Mouse (Mus musculus) MEL (cell line): Measurements from ENCODE around the gene Fbxw4. TPM values are rescaled to one million over a fixed set of nuclear protein-coding genes. Genes with fewer than 3 reads are reported as not detected.
A peak's percentile ranks its signal among the peaks of the same experiment; 100 is the strongest.

ENCODE experiments used
- DNase-seq: peaks from one replicate; pipeline ENCODE4 v3.0.0; 2011; ENCODE audit warnings: low read depth, low spot score
- H3K27ac ChIP-seq: 2 replicates; pipeline ENCODE4 v1.5.1; 2012; ENCODE audit warnings: low read depth, mild to moderate bottlenecking, control low read depth, low read length, moderate library complexity; ENCODE audit not compliant: control insufficient read depth
- H3K27me3 ChIP-seq, 2 experiments: fragments of 150-350 bp in 1 of 2; sonication (generic) in 1 of 2; 2 replicates each; pipeline ENCODE4 v1.6.1; 2012; ENCODE audit warnings: low read length in 2 of 2, mild to moderate bottlenecking in 2 of 2, improper control_type of control experiment in 1 of 2, moderate library complexity in 1 of 2; ENCODE audit not compliant: insufficient read depth in 2 of 2, control insufficient read depth in 1 of 2
- H3K36me3 ChIP-seq, 2 experiments: 2 replicates each; pipeline ENCODE4 v1.6.1; 2012 to 2014; ENCODE audit warnings: low read length in 2 of 2, improper control_type of control experiment in 1 of 2, inconsistent platforms in 1 of 2, mild to moderate bottlenecking in 1 of 2; ENCODE audit not compliant: insufficient read depth in 2 of 2, control insufficient read depth in 1 of 2
- H3K4me1 ChIP-seq, 2 experiments: fragments of 150-350 bp in 1 of 2; sonication (generic) in 1 of 2; 2 replicates each; pipeline ENCODE4 v1.6.1; 2012; ENCODE audit warnings: low read length in 2 of 2, improper control_type of control experiment in 1 of 2, mild to moderate bottlenecking in 1 of 2; ENCODE audit not compliant: insufficient read depth in 2 of 2, control insufficient read depth in 1 of 2
- H3K4me3 ChIP-seq, 2 experiments: fragments of 150-350 bp in 1 of 2; sonication (generic) in 1 of 2; 2 replicates each; pipeline ENCODE4 v1.5.1; 2012; ENCODE audit warnings: low read depth in 2 of 2, low read length in 2 of 2, mild to moderate bottlenecking in 2 of 2, moderate library complexity in 2 of 2, control low read depth in 1 of 2, improper control_type of control experiment in 1 of 2; ENCODE audit not compliant: control insufficient read depth in 1 of 2, insufficient read depth in 1 of 2
- H3K79me2 ChIP-seq: 2 replicates; pipeline ENCODE4 v1.6.1; 2012; ENCODE audit warnings: mild to moderate bottlenecking, low read length, moderate library complexity; ENCODE audit not compliant: control insufficient read depth, poor library complexity, insufficient read depth
- H3K9ac ChIP-seq: 2 replicates; pipeline ENCODE4 v1.6.1; 2012; ENCODE audit warnings: low read depth, mild to moderate bottlenecking, control low read depth, low read length, moderate library complexity; ENCODE audit not compliant: control insufficient read depth, poor library complexity, severe bottlenecking
- H3K9me3 ChIP-seq: fragments of 150-350 bp; sonication (generic); replicated peaks from 2 replicates; pipeline ENCODE4 v1.6.1; 2012; ENCODE audit warnings: mild to moderate bottlenecking, low read length, improper control_type of control experiment, moderate library complexity; ENCODE audit not compliant: insufficient read depth
- BHLHE40 ChIP-seq: IDR thresholded peaks from 2 replicates; pipeline ENCODE4 v1.6.1; 2012; ENCODE audit warnings: low read depth, mild to moderate bottlenecking, inconsistent platforms, low read length, improper control_type of control experiment, borderline replicate concordance
- CHD1 ChIP-seq: IDR thresholded peaks from 2 replicates; pipeline ENCODE4 v1.6.1; 2012; ENCODE audit warnings: low read depth, mild to moderate bottlenecking, inconsistent platforms, low read length, improper control_type of control experiment
- CHD2 ChIP-seq: IDR thresholded peaks from 2 replicates; pipeline ENCODE4 v1.6.1; 2011; ENCODE audit warnings: low read length, improper control_type of control experiment
- CTCF ChIP-seq, 3 experiments: IDR thresholded peaks in 2 of 3; conservative IDR thresholded peaks in 1 of 3; 2 replicates each; pipeline ENCODE4 v1.5.1; 2011 to 2012; ENCODE audit warnings: low read length in 3 of 3, low read depth in 2 of 3, mild to moderate bottlenecking in 2 of 3, improper control_type of control experiment in 1 of 3, inconsistent platforms in 1 of 3, mixed read lengths in 1 of 3, moderate library complexity in 1 of 3; ENCODE audit not compliant: control insufficient read depth in 1 of 3, insufficient read depth in 1 of 3, poor library complexity in 1 of 3, severe bottlenecking in 1 of 3
- E2F4 ChIP-seq: IDR thresholded peaks from 2 replicates; pipeline ENCODE4 v1.6.1; 2011; ENCODE audit warnings: low read depth, low read length, improper control_type of control experiment, borderline replicate concordance
- ELF1 ChIP-seq: IDR thresholded peaks from 2 replicates; pipeline ENCODE4 v1.6.1; 2014; ENCODE audit warnings: low read depth, mild to moderate bottlenecking, inconsistent platforms, low read length, improper control_type of control experiment, moderate library complexity
- HCFC1 ChIP-seq: IDR thresholded peaks from 2 replicates; pipeline ENCODE4 v1.6.1; 2012; ENCODE audit warnings: low read depth, mild to moderate bottlenecking, inconsistent platforms, low read length, improper control_type of control experiment, moderate library complexity
- MAFK ChIP-seq: IDR thresholded peaks from 2 replicates; pipeline ENCODE4 v1.6.1; 2011; ENCODE audit warnings: low read depth, mild to moderate bottlenecking, low read length, improper control_type of control experiment, borderline replicate concordance
- MEF2A ChIP-seq: IDR thresholded peaks from 2 replicates; pipeline ENCODE4 v1.6.1; 2014; ENCODE audit warnings: low read depth, mild to moderate bottlenecking, inconsistent platforms, low read length, improper control_type of control experiment; ENCODE audit not compliant: poor library complexity, insufficient replicate concordance, severe bottlenecking; ENCODE audit errors: extremely low read depth
- MYB ChIP-seq: IDR thresholded peaks from 2 replicates; pipeline ENCODE4 v1.6.1; 2011; ENCODE audit warnings: mild to moderate bottlenecking, low read depth, low read length, improper control_type of control experiment
- NELFE ChIP-seq: IDR thresholded peaks from 2 replicates; pipeline ENCODE4 v1.6.1; 2011; ENCODE audit warnings: low read depth, low read length, improper control_type of control experiment
- POLR2AphosphoS2 ChIP-seq: IDR thresholded peaks from 2 replicates; pipeline ENCODE4 v1.6.1; 2011; ENCODE audit warnings: low read length, improper control_type of control experiment
- RAD21 ChIP-seq: IDR thresholded peaks from 2 replicates; pipeline ENCODE4 v1.6.1; 2011; ENCODE audit warnings: mild to moderate bottlenecking, low read depth, low read length, improper control_type of control experiment
- RCOR1 ChIP-seq: IDR thresholded peaks from 2 replicates; pipeline ENCODE4 v1.6.1; 2012; ENCODE audit warnings: low read depth, mild to moderate bottlenecking, inconsistent platforms, low read length, improper control_type of control experiment
- SMC3 ChIP-seq: IDR thresholded peaks from 2 replicates; pipeline ENCODE4 v1.6.1; 2011; ENCODE audit warnings: low read depth, low read length, improper control_type of control experiment
- TAL1 ChIP-seq: IDR thresholded peaks from 2 replicates; pipeline ENCODE4 v1.6.1; 2012; ENCODE audit warnings: mild to moderate bottlenecking, inconsistent platforms, low read length, moderate library complexity, mixed read lengths
- ZC3H11A ChIP-seq: IDR thresholded peaks from 2 replicates; pipeline ENCODE4 v1.6.1; 2012; ENCODE audit warnings: low read depth, mild to moderate bottlenecking, inconsistent platforms, low read length, improper control_type of control experiment
- ZKSCAN1 ChIP-seq: IDR thresholded peaks from 2 replicates; pipeline ENCODE4 v1.6.1; 2012; ENCODE audit warnings: low read depth, mild to moderate bottlenecking, inconsistent platforms, low read length, improper control_type of control experiment, moderate library complexity
- ZMIZ1 ChIP-seq: IDR thresholded peaks from 2 replicates; pipeline ENCODE4 v1.6.1; 2012; ENCODE audit warnings: low read depth, mild to moderate bottlenecking, inconsistent platforms, low read length, improper control_type of control experiment, moderate library complexity
- ZNF384 ChIP-seq: IDR thresholded peaks from 2 replicates; pipeline ENCODE4 v1.6.1; 2012; ENCODE audit warnings: low read depth, mild to moderate bottlenecking, inconsistent platforms, low read length, improper control_type of control experiment
- polyA plus RNA-seq, 2 experiments: library from polyadenylated mRNA; stranded (reverse) in 1 of 2; unstranded in 1 of 2; fragments of >175 nt in 1 of 2; fragments of >200 nt in 1 of 2; gene quantifications; 2 replicates each; pipeline versions ENCODE4 v1.2.1 to v1.2.4; 2012; ENCODE audit warnings: low replicate concordance in 2 of 2, low read depth in 1 of 2; ENCODE audit not compliant: insufficient read length in 2 of 2, insufficient read depth in 1 of 2, missing spikeins in 1 of 2
- total RNA-seq: library from RNA; depleted of rRNA; stranded (reverse); fragments of 300-350 nt; gene quantifications from 2 replicates; pipeline ENCODE4 v1.2.3, GENCODE M21; 2012

Gene Fbxw4
- total and polyA plus RNA-seq, 3 experiments, result 12.4 to 45.3 TPM; not detected in 1

GRCm38 (mm10) chr19:45540657-45541408 is 119.3 kb downstream of the Fbxw4 start:
- Histone ChIP-seq H3K9ac (peak overlapping the region; percentile 65), H3K79me2 (no peaks in the 10 kb centered on the region; the same call in 1 of the 2 replicates), H3K27ac (peak overlapping the region; percentile 29), H3K9me3 (no peaks in the 10 kb centered on the region), H3K27me3 (no peaks in the 10 kb centered on the region), H3K4me1 (peaks cover 7 to 23% of the 10 kb centered on the region in 2 experiments), H3K4me3 (peak overlapping the region; percentile 55 to 61), H3K36me3 (peaks cover 0 to 14% of the 10 kb centered on the region in 2 experiments; a peak in 2 of 4 replicates)
- no peak for TF ChIP-seq ZMIZ1
- TF ChIP-seq NELFE, result peak; percentile 23; the same call in 1 of the 2 replicates
- TF ChIP-seq RCOR1, result 0 out of 2 replicates have a peak, but pooled peaks have one; percentile 6
- no peak for TF ChIP-seq CHD2
- 0 out of 2 replicates have a peak, but pooled peaks have one; percentile 20 for TF ChIP-seq ZNF384
- TF ChIP-seq ZKSCAN1, result no peak
- DNase-seq, result peak; percentile 55

GRCm38 (mm10) chr19:45537505-45537904 is 122.6 kb downstream of the Fbxw4 start:
- no peak overlapping the region for H3K4me3 ChIP-seq
- peaks cover 5 to 28% of the 10 kb centered on the region in 2 experiments for H3K4me1 ChIP-seq
- no peaks in the 10 kb centered on the region for H3K9me3 ChIP-seq
- no peak overlapping the region for H3K9ac ChIP-seq
- H3K36me3 ChIP-seq, result peaks cover 0 to 10% of the 10 kb centered on the region in 2 experiments; a peak in 2 of 4 replicates
- peak; percentile 84 for DNase-seq
- H3K79me2 ChIP-seq, result no peaks in the 10 kb centered on the region; the same call in 1 of the 2 replicates
- TF ChIP-seq CHD1 (no peak), BHLHE40 (no peak), MYB (no peak), POLR2AphosphoS2 (no peak), NELFE (no peak), MAFK (no peak), TAL1 (no peak), HCFC1 (no peak), RAD21 (peak; percentile 68), CTCF (IDR thresholded peaks at IDR 0.05 in 2 of 3, conservative IDR thresholded peaks at IDR 0.05 in 1 of 3; ENCODE audit: control insufficient read depth in 1 of 3, insufficient read depth in 1 of 3, low read depth in 2 of 3, low read length in 3 of 3, poor library complexity in 1 of 3, severe bottlenecking in 1 of 3) (peak; percentile 85 to 93 (median 85)), MEF2A (no peak), ZC3H11A (peak; percentile 65), SMC3 (peak; percentile 89), CHD2 (no peak), ELF1 (no peak), ZKSCAN1 (no peak), RCOR1 (no peak), ZNF384 (0 out of 2 replicates have a peak, but pooled peaks have one; percentile 14), E2F4 (no peak)
- no peaks in the 10 kb centered on the region for H3K27me3 ChIP-seq
- H3K27ac ChIP-seq, result 0 out of 2 replicates have a peak overlapping the region, but pooled peaks have one; percentile 13
